Mouse (Mus musculus): ENCODE data around the gene Necab3. TPM values are rescaled to one million over a fixed set of nuclear protein-coding genes. Genes with fewer than 3 reads are reported as not detected.
A peak's percentile ranks its signal among the peaks of the same experiment; 100 is the strongest.

Necab3 gene
- total RNA-seq, 2 experiments from 2014 or later = 90.6 to 113 TPM

DNA sequence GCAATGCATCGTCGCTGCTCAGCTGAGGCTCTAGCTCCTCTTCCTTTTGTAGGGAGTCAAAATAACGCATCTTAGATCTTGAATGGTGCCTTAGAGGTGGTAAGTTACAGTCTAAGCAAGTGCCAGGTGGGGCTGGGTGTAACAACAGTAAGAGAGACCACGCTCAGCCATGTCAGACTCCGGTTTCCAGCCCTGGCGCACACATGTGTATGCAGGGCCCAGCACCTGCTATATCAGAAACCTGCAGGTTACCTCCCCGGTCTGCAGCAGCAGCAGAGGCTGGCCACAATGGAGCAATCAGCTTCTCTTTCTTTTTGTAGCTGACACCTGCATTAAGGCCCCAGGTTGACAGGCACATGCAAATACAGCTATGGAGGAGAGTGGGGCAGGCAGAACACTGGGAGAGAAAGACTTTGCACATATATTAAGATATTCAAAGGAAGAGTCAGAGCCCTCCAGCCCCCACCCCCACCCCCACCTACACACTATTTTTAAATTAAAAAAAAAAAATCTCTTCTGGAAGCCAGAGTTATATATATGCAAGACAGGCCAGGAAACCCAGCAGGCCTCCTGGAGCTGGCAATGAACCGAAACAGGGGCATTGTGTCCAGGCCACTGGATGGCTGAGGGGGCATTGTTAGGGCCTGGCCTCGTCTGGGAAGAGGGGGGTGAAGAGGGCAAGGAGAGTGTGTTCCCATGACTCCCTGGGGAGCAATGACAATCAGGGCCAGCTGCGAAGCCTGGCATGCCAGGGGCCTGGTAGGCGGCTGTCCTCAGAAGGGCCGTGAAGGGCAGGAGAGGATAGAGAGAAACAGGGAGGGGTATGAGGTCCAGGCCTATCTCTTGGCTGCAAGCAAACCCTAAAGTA lies 18.4 kb upstream of the Necab3 start:
- DNase-seq (ENCODE audit: low spot score in 2 of 2) = no peak
- intact Hi-C loops (cut with DNase I) = no loop called here

DNA sequence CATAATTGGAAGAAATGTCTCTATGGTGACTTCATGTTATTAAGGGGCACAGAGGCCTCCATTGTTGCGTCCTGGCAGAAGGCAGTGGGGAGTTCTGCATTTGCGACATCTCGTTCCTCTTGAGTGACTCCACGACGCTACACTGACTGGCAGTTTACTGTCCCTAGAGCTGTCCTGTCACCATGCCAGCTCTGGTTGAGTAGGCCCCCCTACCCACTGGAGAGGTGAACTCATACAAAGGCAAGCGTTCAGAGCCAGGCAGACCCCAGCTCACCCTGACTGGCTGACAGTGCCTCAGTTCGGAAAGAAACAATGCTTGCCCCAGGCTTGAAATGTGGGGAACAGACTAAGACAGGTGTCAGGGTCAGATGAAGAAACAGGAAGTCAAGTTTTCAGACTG lies 15.6 kb upstream of the Necab3 start:
- intact Hi-C loops (cut with DNase I) = no loop called here

GRCm38 (mm10) chr2:154572996-154573395 lies 14.3 kb upstream of the Necab3 start:
- DNase-seq (ENCODE audit: low spot score in 2 of 2) = no peak
- intact Hi-C loops (cut with DNase I) = no loop called here

More for the DNA sequence above, 15.6 kb upstream of the Necab3 start:
- no peak for DNase-seq (ENCODE audit: low spot score in 2 of 2)

- intact Hi-C loops (cut with DNase I) = no loop called here
- DNase-seq (ENCODE audit: low spot score in 2 of 2) = no peak
Measured at GRCm38 (mm10) chr2:154571976-154572375, 13.3 kb upstream of the Necab3 start.

GRCm38 (mm10) chr2:154571266-154571665 lies 12.6 kb upstream of the Necab3 start:
- intact Hi-C loops (cut with DNase I) = no loop called here

GRCm38 (mm10) chr2:154570666-154571065 lies 12.0 kb upstream of the Necab3 start:
- DNase-seq (ENCODE audit: low spot score in 2 of 2) = no peak
- intact Hi-C loops (cut with DNase I) = no loop called here

More at GRCm38 (mm10) chr2:154571266-154571665, 12.6 kb upstream of the Necab3 start:
- DNase-seq (ENCODE audit: low spot score in 2 of 2) = no peak

- DNase-seq (ENCODE audit: low spot score in 2 of 2) = peak; percentile 93 to 95
- intact Hi-C loops (cut with DNase I) = no loop called here
Measured at GRCm38 (mm10) chr2:154569836-154570286, 11.2 kb upstream of the Necab3 start, which contains the start of gene E2f1. Gene E2f1 (minus strand): TSS chr2:154569892.

- peak; percentile 55 to 66 for DNase-seq (ENCODE audit: low spot score in 2 of 2)
- intact Hi-C loops (cut with DNase I) = no loop called here
Measured at GRCm38 (mm10) chr2:154569071-154569748, 10.5 kb upstream of the Necab3 start.

GRCm38 (mm10) chr2:154568329-154569070 lies 9.8 kb upstream of the Necab3 start:
- intact Hi-C loops (cut with DNase I) = no loop called here
- DNase-seq (ENCODE audit: low spot score in 2 of 2) = no peak

- intact Hi-C loops (cut with DNase I) = no loop called here
- DNase-seq (ENCODE audit: low spot score in 2 of 2) = no peak
Measured at GRCm38 (mm10) chr2:154567766-154568165, 9.1 kb upstream of the Necab3 start.

DNA sequence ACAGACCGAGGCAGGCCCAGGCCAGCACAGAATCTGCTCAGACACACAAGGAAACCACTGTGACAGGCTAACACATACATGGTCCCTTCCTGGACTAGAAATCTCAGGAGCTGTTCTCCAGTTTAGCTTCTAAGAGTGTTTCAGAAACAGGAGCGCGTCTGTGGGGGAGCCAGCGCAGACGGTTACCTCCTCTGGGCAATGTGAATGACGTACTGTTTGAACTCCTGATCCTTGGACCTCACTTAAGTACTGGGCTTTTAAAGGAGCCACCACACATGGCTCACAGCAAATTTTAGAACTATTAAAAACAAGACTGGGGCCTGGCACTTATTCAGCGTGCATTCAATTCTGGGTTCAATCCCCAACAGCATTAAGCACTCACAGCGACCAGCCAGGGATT lies 8.0 kb upstream of the Necab3 start:
- no peak for DNase-seq (ENCODE audit: low spot score in 2 of 2)
- intact Hi-C loops (cut with DNase I) = no loop called here

DNA sequence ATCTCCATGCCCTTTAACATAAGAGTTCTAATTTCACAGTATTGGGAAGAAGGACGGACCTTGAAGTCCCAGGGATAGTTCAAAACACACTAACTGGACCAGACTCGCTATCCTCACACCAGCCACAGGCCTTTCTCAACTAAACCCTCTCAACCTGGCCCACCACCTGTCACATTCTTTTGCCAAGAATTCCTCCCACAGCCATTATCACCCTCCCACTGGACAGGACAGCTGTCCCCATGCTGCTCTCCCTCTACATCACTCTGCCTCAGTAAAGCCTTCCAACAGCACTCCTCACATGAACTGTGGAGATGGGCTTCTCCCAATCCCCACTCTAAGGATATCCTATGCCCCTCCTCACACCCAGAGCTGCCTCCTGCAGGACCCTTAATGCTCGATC lies 6.9 kb upstream of the Necab3 start:
- no peak for DNase-seq (ENCODE audit: low spot score in 2 of 2)
- intact Hi-C loops (cut with DNase I) = no loop called here

DNA sequence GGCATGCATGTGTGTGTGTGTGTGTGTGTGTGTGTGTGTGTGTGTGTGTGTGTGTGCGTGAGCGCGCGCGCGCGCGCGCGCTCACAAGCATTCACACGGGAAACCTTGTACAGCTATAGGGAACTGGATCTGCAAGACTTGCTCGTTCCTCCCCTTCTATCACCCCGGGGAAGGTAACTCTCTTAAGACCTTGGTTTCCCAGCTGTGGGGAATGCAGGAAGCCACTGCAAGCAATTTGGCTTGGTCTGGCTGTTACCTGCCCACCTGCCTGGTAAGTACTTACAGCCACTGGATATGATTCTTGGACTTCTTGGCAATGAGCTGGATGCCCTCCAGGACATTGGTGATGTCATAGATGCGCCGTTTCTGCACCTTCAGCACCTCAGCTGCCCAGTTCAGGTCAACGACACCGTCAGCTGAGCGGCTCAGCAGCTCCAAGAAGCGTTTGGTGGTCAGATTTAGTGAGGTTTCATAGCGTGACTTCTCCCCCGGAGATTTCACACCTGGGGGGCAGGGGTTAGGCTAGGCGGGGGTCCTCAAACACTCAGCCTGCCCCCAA lies 5.0 kb upstream of the Necab3 start:
- intact Hi-C loops (cut with DNase I) = no loop called here
- no peak for DNase-seq (ENCODE audit: low spot score in 2 of 2)

GRCm38 (mm10) chr2:154557184-154557832 lies 1.4 kb downstream of the Necab3 start:
- intact Hi-C loops (cut with DNase I) = loop anchor here (5.0 kb wide), 1 partner anchor 55 kb away; the partner anchor contains the start of genes 4930519P11Rik and Zfp341
- DNase-seq (ENCODE audit: low spot score in 2 of 2) = peak in 1 of 2 experiments; percentile 62

DNA sequence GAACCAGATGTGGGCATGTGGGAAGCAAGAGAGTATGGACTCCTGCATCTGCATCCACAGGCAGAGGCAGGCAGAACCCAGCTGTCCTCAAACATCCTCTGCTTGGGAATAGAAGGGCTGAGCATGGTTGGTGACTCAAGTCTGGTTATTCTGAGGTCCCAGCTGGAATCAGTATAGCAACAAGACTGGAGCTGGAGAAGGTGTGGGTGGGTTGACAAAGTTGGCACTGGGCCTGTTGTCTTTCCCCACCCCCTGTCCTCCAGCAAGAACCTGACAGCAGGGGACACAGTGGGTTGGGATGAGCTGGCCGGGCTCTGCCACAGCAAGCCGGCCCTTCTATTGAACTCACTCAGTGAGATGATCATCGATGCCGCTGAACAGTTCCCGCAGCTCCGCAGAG lies 3.5 kb downstream of the Necab3 start:
- intact Hi-C loops (cut with DNase I) = loop anchor here (2.0 to 5.0 kb wide), 2 partner anchors 30 to 57 kb away; partner anchors contain the start of genes 4930519P11Rik and Zfp341
- peak; percentile 64 to 88 for DNase-seq (ENCODE audit: low spot score in 2 of 2)

- DNase-seq (ENCODE audit: low spot score in 2 of 2) = peak; percentile 73 to 86
- intact Hi-C loops (cut with DNase I) = no loop called here
Measured at GRCm38 (mm10) chr2:154552424-154552907, 6.2 kb downstream of the Necab3 start.

DNA sequence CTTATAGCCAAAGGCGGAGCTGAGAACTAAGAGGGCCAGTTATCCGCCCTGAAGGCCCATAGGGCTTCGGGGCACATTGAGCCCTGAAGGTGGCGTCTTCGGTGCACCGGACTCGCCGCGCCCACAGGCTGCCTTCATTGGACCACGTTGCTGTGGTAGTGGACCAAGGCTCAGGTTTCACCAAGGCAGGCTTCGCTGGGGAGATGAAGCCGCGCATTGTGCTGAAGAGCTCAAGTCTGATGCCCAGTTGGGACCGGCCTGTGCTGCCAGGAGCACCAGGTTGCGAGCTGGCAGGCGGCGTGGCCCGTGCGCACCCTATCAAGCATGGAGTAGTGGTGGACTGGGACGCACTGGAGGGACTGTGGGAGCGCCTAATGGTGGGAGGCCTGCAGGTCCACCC lies 6.8 kb downstream of the Necab3 start:
- DNase-seq (ENCODE audit: low spot score in 2 of 2) = no peak
- intact Hi-C loops (cut with DNase I) = no loop called here

DNA sequence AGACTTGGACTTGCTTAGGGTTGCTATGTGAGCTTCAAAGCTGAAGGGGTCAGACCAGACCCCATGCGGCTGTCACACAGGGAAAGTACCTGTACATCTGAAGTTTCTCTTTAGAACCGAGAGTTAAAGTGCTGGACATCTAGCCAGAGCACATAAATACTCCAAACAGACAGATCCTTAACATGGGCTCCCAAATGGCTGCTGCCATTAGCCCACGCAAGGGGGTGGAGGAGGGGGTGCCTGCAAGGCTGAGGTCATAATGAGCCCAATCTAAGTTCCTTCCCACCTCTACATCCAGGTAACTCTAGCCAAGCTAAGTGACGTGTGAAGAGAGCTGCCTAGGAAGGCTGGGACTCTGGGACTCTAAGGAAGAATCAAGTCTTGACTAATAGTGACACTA lies 7.2 kb downstream of the Necab3 start, which contains the start of gene Actl10:
Actl10 (plus strand) TSS at position 301 of the 400 bp plus-strand sequence.
- intact Hi-C loops (cut with DNase I) = no loop called here
- DNase-seq (ENCODE audit: low spot score in 2 of 2) = no peak

DNA sequence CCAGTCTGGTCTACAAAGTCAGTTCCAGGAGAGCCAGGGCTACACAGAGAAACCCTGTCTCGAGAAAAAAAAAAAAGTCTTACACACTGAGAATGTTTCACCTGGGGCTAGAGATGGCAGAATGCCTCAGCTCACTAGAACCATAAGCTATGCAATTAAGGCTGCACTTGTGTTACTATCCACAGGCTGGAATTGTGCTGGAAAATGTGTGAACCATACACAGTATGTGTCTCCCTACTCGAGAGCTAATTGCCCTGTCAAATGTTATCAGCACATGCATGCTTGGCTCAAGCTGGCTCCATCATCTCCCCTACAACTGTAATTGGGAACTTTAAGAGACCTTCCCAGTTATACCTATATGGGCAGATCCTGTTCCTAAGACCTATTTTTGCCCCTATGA lies 7.8 kb downstream of the Necab3 start:
- intact Hi-C loops (cut with DNase I) = no loop called here
- no peak for DNase-seq (ENCODE audit: low spot score in 2 of 2)

Data from left cerebral cortex, postnatal 14 days (tissue).